Mouse (Mus musculus) cerebellum, postnatal 14 days (tissue): ENCODE measurements around the gene Dnajc10.

Source experiments
- DNase-seq, 2 experiments: peaks; one replicate each; pipeline ENCODE4 v3.0.0; 2021; ENCODE audit warnings: mixed read lengths in 2 of 2

Gene Dnajc10

GRCm38 (mm10) chr2:80315242-80316161 is at the start of gene Dnajc10:
TSS of gene Dnajc10 (plus strand) at chr2:80315466.
- peak; percentile 92 to 94 for DNase-seq

- DNase-seq, result peak; percentile 70 to 78
Observed at GRCm38 (mm10) chr2:80266894-80267293, 48.4 kb upstream of the Dnajc10 start.

- peak; percentile 14 to 40 for DNase-seq
Observed at GRCm38 (mm10) chr2:80268053-80268452, 47.2 kb upstream of the Dnajc10 start.

GRCm38 (mm10) chr2:80271431-80271830 is 43.8 kb upstream of the Dnajc10 start:
- no peak for DNase-seq

GRCm38 (mm10) chr2:80273038-80273437 is 42.2 kb upstream of the Dnajc10 start:
- DNase-seq, result no peak

GRCm38 (mm10) chr2:80273763-80274162 is 41.5 kb upstream of the Dnajc10 start:
- no peak for DNase-seq

GRCm38 (mm10) chr2:80275136-80275535 is 40.1 kb upstream of the Dnajc10 start:
- peak; percentile 39 to 49 for DNase-seq

- DNase-seq, result no peak
Observed at GRCm38 (mm10) chr2:80282214-80282613, 33.1 kb upstream of the Dnajc10 start.

- no peak for DNase-seq
Observed at GRCm38 (mm10) chr2:80286397-80286796, 28.9 kb upstream of the Dnajc10 start.

- no peak for DNase-seq
Observed at GRCm38 (mm10) chr2:80292172-80292571, 23.1 kb upstream of the Dnajc10 start, which contains the start of gene Prdx6b. TSS of gene Prdx6b (plus strand) at chr2:80292472.

- DNase-seq, result no peak
Observed at GRCm38 (mm10) chr2:80298334-80298733, 16.9 kb upstream of the Dnajc10 start.

- no peak for DNase-seq
Observed at GRCm38 (mm10) chr2:80300806-80301205, 14.5 kb upstream of the Dnajc10 start.

- DNase-seq, result no peak
Observed at GRCm38 (mm10) chr2:80303957-80304356, 11.3 kb upstream of the Dnajc10 start.

GRCm38 (mm10) chr2:80307701-80308100 is 7.6 kb upstream of the Dnajc10 start:
- DNase-seq, result no peak

GRCm38 (mm10) chr2:80309775-80310174 is 5.5 kb upstream of the Dnajc10 start:
- DNase-seq, result no peak

GRCm38 (mm10) chr2:80310772-80311171 is 4.5 kb upstream of the Dnajc10 start:
- no peak for DNase-seq

GRCm38 (mm10) chr2:80311350-80311749 is 3.9 kb upstream of the Dnajc10 start:
- no peak for DNase-seq

GRCm38 (mm10) chr2:80314201-80314600 is 1.1 kb upstream of the Dnajc10 start:
- no peak for DNase-seq

- no peak for DNase-seq
Observed at GRCm38 (mm10) chr2:80314854-80315241, 418 bp upstream of the Dnajc10 start.

- no peak for DNase-seq
Observed at GRCm38 (mm10) chr2:80322878-80323277, 7.6 kb downstream of the Dnajc10 start.

GRCm38 (mm10) chr2:80325779-80326178 is 10.5 kb downstream of the Dnajc10 start:
- no peak for DNase-seq

GRCm38 (mm10) chr2:80327272-80327671 is 12.0 kb downstream of the Dnajc10 start:
- DNase-seq, result no peak

- DNase-seq, result no peak
Observed at GRCm38 (mm10) chr2:80328961-80329653, 13.8 kb downstream of the Dnajc10 start.

- no peak for DNase-seq
Observed at GRCm38 (mm10) chr2:80340537-80340936, 25.3 kb downstream of the Dnajc10 start.
